Mouse (Mus musculus): ENCODE results near the gene Gdnf. TPM values are rescaled to one million over a fixed set of nuclear protein-coding genes. Genes with fewer than 3 reads are reported as not detected.

Gdnf gene
- total RNA-seq (2014; rRNA removed; ENCODE audit: low replicate concordance) = 0.15 and 0.65 TPM in 2 replicates
- polyA plus RNA-seq (2015; fragmentation: Nextera tagmentation; extraction: Ambion mirVana) = 0.15 and 0.20 TPM in 2 replicates

- H3K4me1 ChIP-seq (ENCODE audit: control insufficient read depth, insufficient read depth) = 0 out of 2 replicates have a peak, but pooled peaks cover 12% of the 10 kb centered on the region
- peak within 1 kb of the TSS; percentile 19 for H3K9ac ChIP-seq (replicated peaks; ENCODE audit: low read depth, low read length)
- no peaks in the 10 kb centered on the region for H3K36me3 ChIP-seq (replicated peaks; ENCODE audit: control insufficient read depth, insufficient read depth, low read length)
- H3K9me3 ChIP-seq (replicated peaks; ENCODE audit: control insufficient read depth, low read length) = no peaks in the 10 kb centered on the region
- peaks cover 83% of the 10 kb centered on the region for H3K27me3 ChIP-seq (ENCODE audit: control insufficient read depth, insufficient read depth, low read length)
- ATAC-seq (ENCODE audit: insufficient read depth, low read depth) (0 out of 2 replicates have a peak, but pooled peaks have one; percentile 27), DNase-seq (ENCODE audit: low spot score) (no peak)
- under 1% methylated on average over 72 of the region's 73 CpGs for WGBS
- peak within 1 kb of the TSS; percentile 46 for H3K4me3 ChIP-seq (ENCODE audit: low read depth, low read length)
- TF ChIP-seq EP300 (IDR thresholded peaks at IDR 0.05; ENCODE audit: low read depth) = no peak
- peak within 1 kb of the TSS; percentile 73 for H3K4me2 ChIP-seq (ENCODE audit: low read depth, low read length)
- no peak within 1 kb of the TSS for H3K27ac ChIP-seq (ENCODE audit: low read depth)
These were observed at the start of gene Gdnf for GRCm38 (mm10) chr15:7810556-7811252. Gene Gdnf, plus strand, starts transcription at chr15:7810846.

GRCm38 (mm10) chr15:7767166-7767565 lies 43.5 kb upstream of the Gdnf start:
- no peaks in the 10 kb centered on the region for H3K9me3 ChIP-seq (replicated peaks; ENCODE audit: control insufficient read depth, low read length)
- H3K4me3 ChIP-seq (ENCODE audit: low read depth, low read length) = no peak overlapping the region
- no peak overlapping the region for H3K4me2 ChIP-seq (ENCODE audit: low read depth, low read length)
- DNase-seq (ENCODE audit: low spot score) = no peak
- no peaks in the 10 kb centered on the region for H3K27me3 ChIP-seq (ENCODE audit: control insufficient read depth, insufficient read depth, low read length)
- no peak for ATAC-seq (ENCODE audit: insufficient read depth, low read depth)
- no peak overlapping the region for H3K27ac ChIP-seq (ENCODE audit: low read depth)
- TF ChIP-seq CTCF (IDR thresholded peaks at IDR 0.05; ENCODE audit: low read depth) (no peak), EP300 (IDR thresholded peaks at IDR 0.05; ENCODE audit: low read depth) (no peak)
- H3K36me3 ChIP-seq (replicated peaks; ENCODE audit: control insufficient read depth, insufficient read depth, low read length) = no peaks in the 10 kb centered on the region
- 73% methylated on average over 7 of the region's 7 CpGs for WGBS
- no peak overlapping the region for H3K9ac ChIP-seq (replicated peaks; ENCODE audit: low read depth, low read length)
- H3K4me1 ChIP-seq (ENCODE audit: control insufficient read depth, insufficient read depth) = no peaks in the 10 kb centered on the region

- no peak for DNase-seq (ENCODE audit: low spot score)
- H3K4me1 ChIP-seq (ENCODE audit: control insufficient read depth, insufficient read depth) = no peaks in the 10 kb centered on the region
- no peak overlapping the region for H3K9ac ChIP-seq (replicated peaks; ENCODE audit: low read depth, low read length)
- 84% methylated on average over 8 of the region's 8 CpGs for WGBS
- H3K9me3 ChIP-seq (replicated peaks; ENCODE audit: control insufficient read depth, low read length) = 0 out of 2 replicates have a peak, but pooled peaks cover 4% of the 10 kb centered on the region
- ATAC-seq (ENCODE audit: insufficient read depth, low read depth) = no peak
- TF ChIP-seq EP300 (IDR thresholded peaks at IDR 0.05; ENCODE audit: low read depth) (no peak), CTCF (IDR thresholded peaks at IDR 0.05; ENCODE audit: low read depth) (no peak)
- H3K36me3 ChIP-seq (replicated peaks; ENCODE audit: control insufficient read depth, insufficient read depth, low read length) = no peaks in the 10 kb centered on the region
- no peaks in the 10 kb centered on the region for H3K27me3 ChIP-seq (ENCODE audit: control insufficient read depth, insufficient read depth, low read length)
- H3K4me3 ChIP-seq (ENCODE audit: low read depth, low read length) = no peak overlapping the region
- no peak overlapping the region for H3K27ac ChIP-seq (ENCODE audit: low read depth)
- no peak overlapping the region for H3K4me2 ChIP-seq (ENCODE audit: low read depth, low read length)
These were observed 37.7 kb upstream of the Gdnf start for GRCm38 (mm10) chr15:7772983-7773382.

- 33% methylated on average over 5 of the region's 5 CpGs for WGBS
- ATAC-seq (ENCODE audit: insufficient read depth, low read depth) (peak; percentile 93), DNase-seq (ENCODE audit: low spot score) (peak; percentile 81)
- no peak overlapping the region for H3K4me2 ChIP-seq (ENCODE audit: low read depth, low read length)
- TF ChIP-seq EP300 (IDR thresholded peaks at IDR 0.05; ENCODE audit: low read depth) = peak; percentile 92
- TF ChIP-seq CTCF (IDR thresholded peaks at IDR 0.05; ENCODE audit: low read depth) = no peak
- no peak overlapping the region for H3K4me3 ChIP-seq (ENCODE audit: low read depth, low read length)
- 0 out of 2 replicates have a peak, but pooled peaks cover 4% of the 10 kb centered on the region for H3K9me3 ChIP-seq (replicated peaks; ENCODE audit: control insufficient read depth, low read length)
- no peak overlapping the region for H3K9ac ChIP-seq (replicated peaks; ENCODE audit: low read depth, low read length)
- H3K36me3 ChIP-seq (replicated peaks; ENCODE audit: control insufficient read depth, insufficient read depth, low read length) = no peaks in the 10 kb centered on the region
- H3K27me3 ChIP-seq (ENCODE audit: control insufficient read depth, insufficient read depth, low read length) = peaks cover 13% of the 10 kb centered on the region; the same call in 1 of the 2 replicates
- peaks cover 11% of the 10 kb centered on the region; the same call in 1 of the 2 replicates for H3K4me1 ChIP-seq (ENCODE audit: control insufficient read depth, insufficient read depth)
- H3K27ac ChIP-seq (ENCODE audit: low read depth) = no peak overlapping the region
These were observed 29.1 kb upstream of the Gdnf start for GRCm38 (mm10) chr15:7781517-7781916.

GRCm38 (mm10) chr15:7809841-7810391 lies 730 bp upstream of the Gdnf start:
- Histone ChIP-seq H3K27ac (ENCODE audit: low read depth) (no peak overlapping the region), H3K9ac (replicated peaks; ENCODE audit: low read depth, low read length) (peak overlapping the region; percentile 19; the same call in 1 of the 2 replicates), H3K27me3 (ENCODE audit: control insufficient read depth, insufficient read depth, low read length) (peaks cover 82% of the 10 kb centered on the region), H3K9me3 (replicated peaks; ENCODE audit: control insufficient read depth, low read length) (no peaks in the 10 kb centered on the region), H3K4me1 (ENCODE audit: control insufficient read depth, insufficient read depth) (0 out of 2 replicates have a peak, but pooled peaks cover 12% of the 10 kb centered on the region), H3K4me2 (ENCODE audit: low read depth, low read length) (peak overlapping the region; percentile 73), H3K36me3 (replicated peaks; ENCODE audit: control insufficient read depth, insufficient read depth, low read length) (no peaks in the 10 kb centered on the region), H3K4me3 (ENCODE audit: low read depth, low read length) (peak overlapping the region; percentile 46)
- under 1% methylated on average over 32 of the region's 32 CpGs for WGBS
- no peak for DNase-seq (ENCODE audit: low spot score)
- peak; percentile 33; the same call in 1 of the 2 replicates for ATAC-seq (ENCODE audit: insufficient read depth, low read depth)
- TF ChIP-seq CTCF (IDR thresholded peaks at IDR 0.05; ENCODE audit: low read depth) (no peak), EP300 (IDR thresholded peaks at IDR 0.05; ENCODE audit: low read depth) (no peak)

Data from heart, postnatal 0 days (tissue).